ENCODE assay signal across 13 mouse cellular contexts in genomic region chr16:41524266-41524665, GRCm38 (mm10).
A peak's percentile ranks its signal among the peaks of the same experiment; 100 is the strongest.
DNase-seq lines count a peak whose midpoint lies in the region; ATAC-seq and TF ChIP-seq lines count a peak whose summit lies in the region.
"Had no signal": no experiment of that assay in that cellular context is flagged by ENCODE, and none has a peak within 500 bp of the region (broad histone marks: within the 10 kb centered on the region; RNA-seq: fewer than 3 reads in every experiment).

No protein-coding gene starts in this region.

- peak; percentile 49 for DNase-seq in embryo, embryonic 11 days
- DNase-seq in embryo, embryonic 9.5 days (ENCODE audit: extremely low spot score), result no peak
- DNase-seq in hindbrain, embryonic 11.5 days (ENCODE audit: low spot score), result peak; percentile 39
- DNase-seq in hindbrain, embryonic 10.5 days (ENCODE audit: low spot score), result no peak
- no peak for DNase-seq in lung, adult 2 months
- DNase-seq in heart, postnatal 4 days, result peak; percentile 5
- DNase-seq in ovary, postnatal 14 days (ENCODE audit: low spot score), result no peak
- DNase-seq: adrenal gland, postnatal 10 days; B cell, adult 2 months; lung, postnatal 14 days; thymus, postnatal 36 days had no signal

- H3K4me3 ChIP-seq in hindbrain, embryonic 11.5 days (ENCODE audit: low read depth, low read length), result no peak overlapping the region
- H3K4me3 ChIP-seq in hindbrain, embryonic 10.5 days, result no peak overlapping the region
- no peak overlapping the region for H3K4me3 ChIP-seq in lung, embryonic 15.5 days
- H3K4me3 ChIP-seq in lung, adult 2 months (replicated peaks; ENCODE audit: extremely low read depth, low read depth, low read length), result no peak overlapping the region
- H3K4me3 ChIP-seq: limb, embryonic 13.5 days had no signal

- TF ChIP-seq CTCF in lung, adult 2 months (IDR thresholded peaks at IDR 0.05; ENCODE audit: insufficient read depth, low read length), result no peak

- H3K27ac ChIP-seq in hindbrain, embryonic 11.5 days (ENCODE audit: low read depth, low read length), result no peak overlapping the region
- H3K27ac ChIP-seq in hindbrain, embryonic 10.5 days, result no peak overlapping the region
- no peak overlapping the region for H3K27ac ChIP-seq in lung, embryonic 15.5 days
- H3K27ac ChIP-seq: limb, embryonic 13.5 days had no signal

- no peak overlapping the region for H3K9ac ChIP-seq in hindbrain, embryonic 11.5 days (ENCODE audit: low read depth, low read length)
- no peak overlapping the region for H3K9ac ChIP-seq in lung, embryonic 15.5 days
- H3K9ac ChIP-seq: limb, embryonic 13.5 days had no signal

- no peak for ATAC-seq in hindbrain, embryonic 11.5 days (ENCODE audit: low FRiP score)
- no peak for ATAC-seq in lung, embryonic 15.5 days (ENCODE audit: borderline replicate concordance, extremely low read depth, low FRiP score, low TSS enrichment)

- no peaks in the 10 kb centered on the region for H3K4me1 ChIP-seq in hindbrain, embryonic 11.5 days (replicated peaks; ENCODE audit: control insufficient read depth, insufficient read depth, low read length)
- H3K4me1 ChIP-seq in hindbrain, embryonic 10.5 days (replicated peaks), result peaks cover 13% of the 10 kb centered on the region; the same call in 1 of the 2 replicates
- H3K4me1 ChIP-seq in lung, embryonic 15.5 days, result no peaks in the 10 kb centered on the region
- H3K4me1 ChIP-seq in lung, adult 2 months (ENCODE audit: control insufficient read depth, insufficient read depth, low read length), result no peaks in the 10 kb centered on the region
- H3K4me1 ChIP-seq: limb, embryonic 13.5 days had no signal

- no peak for TF ChIP-seq POLR2A in lung, adult 2 months (IDR thresholded peaks at IDR 0.05; ENCODE audit: borderline replicate concordance, extremely low read depth, low read depth, low read length)

- WGBS in hindbrain, embryonic 11.5 days, result 74% methylated on average over 10 of the region's 10 CpGs
- 69% methylated on average over 10 of the region's 10 CpGs for WGBS in hindbrain, embryonic 10.5 days
- WGBS in lung, embryonic 15.5 days, result 48% methylated on average over 10 of the region's 10 CpGs
- 44% methylated on average over 10 of the region's 10 CpGs for WGBS in lung, adult 2 months

- no peaks in the 10 kb centered on the region for H3K9me3 ChIP-seq in hindbrain, embryonic 11.5 days (ENCODE audit: control insufficient read depth, low read length)
- H3K9me3 ChIP-seq in hindbrain, embryonic 10.5 days, result no peaks in the 10 kb centered on the region
- no peaks in the 10 kb centered on the region for H3K9me3 ChIP-seq in lung, embryonic 15.5 days
- H3K9me3 ChIP-seq: limb, embryonic 13.5 days had no signal

- no peak overlapping the region for H3K4me2 ChIP-seq in hindbrain, embryonic 11.5 days (replicated peaks; ENCODE audit: low read depth, low read length)
- 0 out of 2 replicates have a peak overlapping the region, but pooled peaks have one; percentile 18 for H3K4me2 ChIP-seq in lung, embryonic 15.5 days
- H3K4me2 ChIP-seq: limb, embryonic 13.5 days had no signal

- no peaks in the 10 kb centered on the region for H3K27me3 ChIP-seq in hindbrain, embryonic 11.5 days (ENCODE audit: control insufficient read depth, insufficient read depth, low read length)
- no peaks in the 10 kb centered on the region for H3K27me3 ChIP-seq in hindbrain, embryonic 10.5 days (ENCODE audit: insufficient read depth, poor library complexity, severe bottlenecking)
- no peaks in the 10 kb centered on the region for H3K27me3 ChIP-seq in lung, embryonic 15.5 days
- H3K27me3 ChIP-seq: limb, embryonic 13.5 days had no signal

- H3K36me3 ChIP-seq in hindbrain, embryonic 11.5 days (ENCODE audit: control insufficient read depth, insufficient read depth, low read length), result no peaks in the 10 kb centered on the region
- no peaks in the 10 kb centered on the region for H3K36me3 ChIP-seq in hindbrain, embryonic 10.5 days
- H3K36me3 ChIP-seq in lung, embryonic 15.5 days, result no peaks in the 10 kb centered on the region
- H3K36me3 ChIP-seq: limb, embryonic 13.5 days had no signal

Comparison
In these comparisons a context has a peak if more than half of its experiments do, and no peak if none do; other contexts are left out.
1. DNase-seq: peak in embryo, embryonic 11 days (single experiment), hindbrain, embryonic 11.5 days (single experiment) and heart, postnatal 4 days (single experiment); none in embryo, embryonic 9.5 days (single experiment), hindbrain, embryonic 10.5 days (single experiment), lung, adult 2 months (single experiment) and ovary, postnatal 14 days (single experiment).